Mouse (Mus musculus) midbrain, embryonic 14.5 days (tissue): ENCODE results near the gene Hist1h3e. TPM values are rescaled to one million over a fixed set of nuclear protein-coding genes. Genes with fewer than 3 reads are reported as not detected.
A peak's percentile ranks its signal among the peaks of the same experiment; 100 is the strongest.

Experiments used
- ATAC-seq: fragments of 200-750 bp; cut with Nextera tagmentation; 2 replicates; pipeline ENCODE4 v1.8.0; 2017; ENCODE audit warnings: moderate number of reproducible peaks, moderate library complexity; ENCODE audit not compliant: low FRiP score, low TSS enrichment
- DNase-seq: peaks from one replicate; pipeline ENCODE4 v3.0.0-alpha.2; 2015
- H3K27ac ChIP-seq: fragments of 300-500 bp; sonication (generic); replicated peaks from 2 replicates; pipeline ENCODE4 v1.5.1; 2014; ENCODE audit warnings: mild to moderate bottlenecking, low read depth, low read length, moderate library complexity
- H3K27me3 ChIP-seq: fragments of 300-500 bp; sonication (generic); 2 replicates; pipeline ENCODE4 v1.6.1; 2014; ENCODE audit warnings: low read length, control low read depth, mixed read lengths; ENCODE audit not compliant: control insufficient read depth, insufficient read depth
- H3K36me3 ChIP-seq: fragments of 300-500 bp; sonication (generic); 2 replicates; pipeline ENCODE4 v1.6.1; 2014; ENCODE audit warnings: low read length, control low read depth; ENCODE audit not compliant: control insufficient read depth, insufficient read depth
- H3K4me1 ChIP-seq: fragments of 300-500 bp; sonication (generic); 2 replicates; pipeline ENCODE4 v1.6.1; 2014; ENCODE audit warnings: mild to moderate bottlenecking, antibody characterized with exemption, low read length, control low read depth; ENCODE audit not compliant: control insufficient read depth, insufficient read depth
- H3K4me2 ChIP-seq: fragments of 300-500 bp; sonication (generic); 2 replicates; pipeline ENCODE4 v1.6.1; 2014; ENCODE audit warnings: mild to moderate bottlenecking, low read length, moderate library complexity
- H3K4me3 ChIP-seq: fragments of 300-500 bp; sonication (generic); replicated peaks from 2 replicates; pipeline ENCODE4 v1.5.1; 2014; ENCODE audit warnings: low read depth, low read length
- H3K9ac ChIP-seq: fragments of 300-500 bp; sonication (generic); replicated peaks from 2 replicates; pipeline ENCODE4 v1.6.1; 2014; ENCODE audit warnings: mild to moderate bottlenecking, low read length, moderate library complexity
- H3K9me3 ChIP-seq: fragments of 300-500 bp; sonication (generic); 2 replicates; pipeline ENCODE4 v1.6.1; 2016; ENCODE audit warnings: low read length, control low read depth, mixed read lengths; ENCODE audit not compliant: control insufficient read depth
- WGBS: fragments of 180-500 bp; shearing (Covaris S2); extraction: QIAGEN DNeasy Blood & Tissue Kit; methylation state at CpG from one replicate; pipeline ENCODE4 v1.1.7; 2014; 5-methylcytosine and 5-hydroxymethylcytosine counted together
- polyA plus RNA-seq: library from polyadenylated mRNA; unstranded; fragments of >200 nt; fragmentation: Nextera tagmentation; extraction: Ambion mirVana; gene quantifications from 2 replicates; pipeline ENCODE4 v1.2.1, GENCODE M21; 2014

The Hist1h3e gene
- polyA plus RNA-seq, 1 experiment from 2014 or later: 3.8 TPM

DNA sequence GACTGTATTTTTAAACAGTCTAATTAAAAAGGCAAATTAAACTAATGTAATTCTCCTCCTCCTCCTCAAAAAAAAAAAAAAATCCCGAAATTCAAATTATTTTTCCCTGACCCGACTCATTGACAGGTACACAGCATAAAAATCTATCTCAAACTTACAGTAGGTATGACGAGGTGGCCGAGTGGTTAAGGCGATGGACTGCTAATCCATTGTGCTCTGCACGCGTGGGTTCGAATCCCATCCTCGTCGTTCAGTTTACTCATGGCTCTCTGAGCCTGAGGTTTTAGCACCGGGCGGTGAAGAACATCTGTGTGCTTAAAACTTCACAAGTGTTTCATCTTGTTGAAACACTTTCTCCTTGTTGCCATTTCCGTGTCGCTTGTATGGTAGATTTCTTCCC is 40.5 kb downstream of the Hist1h3e start:
- under 1% methylated on average over 14 of the region's 14 CpGs for WGBS
- Histone ChIP-seq H3K27me3 (no peaks in the 10 kb centered on the region), H3K4me3 (no peak overlapping the region), H3K27ac (no peak overlapping the region), H3K4me1 (0 out of 2 replicates have a peak, but pooled peaks cover under 1% of the 10 kb centered on the region), H3K36me3 (no peaks in the 10 kb centered on the region), H3K9me3 (no peaks in the 10 kb centered on the region), H3K4me2 (peak overlapping the region; percentile 25), H3K9ac (no peak overlapping the region)
- no peak for ATAC-seq
- peak; percentile 80 for DNase-seq

DNA sequence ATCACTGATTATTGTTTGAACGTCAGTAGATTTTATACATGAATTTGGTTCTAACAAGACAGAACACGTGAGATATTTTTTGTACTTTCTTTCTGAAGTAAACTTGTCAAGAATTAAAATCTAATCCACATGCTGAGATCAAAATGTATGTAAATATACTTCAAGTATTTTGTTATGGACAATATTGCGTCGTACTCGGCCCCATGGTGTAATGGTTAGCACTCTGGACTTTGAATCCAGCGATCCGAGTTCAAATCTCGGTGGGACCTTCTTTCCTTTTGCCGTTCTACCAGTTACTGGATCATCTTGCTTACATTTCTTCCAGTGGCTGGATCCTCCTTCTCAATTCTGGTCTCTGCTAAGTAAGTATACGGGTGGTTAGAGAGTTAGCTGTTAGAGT is 42.8 kb downstream of the Hist1h3e start:
- Histone ChIP-seq H3K36me3 (no peaks in the 10 kb centered on the region), H3K4me1 (no peaks in the 10 kb centered on the region), H3K9me3 (no peaks in the 10 kb centered on the region), H3K9ac (no peak overlapping the region), H3K4me3 (peak overlapping the region; percentile 46), H3K27ac (no peak overlapping the region), H3K27me3 (no peaks in the 10 kb centered on the region), H3K4me2 (peak overlapping the region; percentile 85)
- WGBS: 1% methylated on average over 10 of the region's 10 CpGs
- peak; percentile 88 for DNase-seq
- peak; percentile 41; the same call in 1 of the 2 replicates for ATAC-seq

DNA sequence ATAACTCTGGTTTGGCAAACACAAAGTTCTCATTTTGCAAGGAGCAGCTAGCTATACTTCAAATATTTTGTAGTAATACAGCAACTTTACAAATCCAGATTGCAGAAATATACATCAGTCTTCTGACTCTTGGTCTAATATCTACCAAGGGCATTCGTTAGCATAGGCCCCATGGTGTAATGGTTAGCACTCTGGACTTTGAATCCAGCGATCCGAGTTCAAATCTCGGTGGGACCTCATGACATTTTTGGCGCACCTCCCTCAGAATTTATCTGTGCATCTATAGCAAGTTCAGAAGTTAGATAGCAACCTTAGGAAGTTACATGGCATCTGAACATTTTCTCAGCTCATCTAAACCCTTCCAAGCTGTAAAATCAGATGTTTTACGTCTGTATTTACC is 43.3 kb downstream of the Hist1h3e start:
- Histone ChIP-seq H3K9ac (no peak overlapping the region), H3K27me3 (no peaks in the 10 kb centered on the region), H3K4me1 (no peaks in the 10 kb centered on the region), H3K4me3 (peak overlapping the region; percentile 46), H3K36me3 (no peaks in the 10 kb centered on the region), H3K9me3 (no peaks in the 10 kb centered on the region), H3K27ac (no peak overlapping the region), H3K4me2 (peak overlapping the region; percentile 85)
- DNase-seq (peak; percentile 87), ATAC-seq (peak; percentile 31; the same call in 1 of the 2 replicates)
- WGBS: 0% methylated on average over 6 of the region's 6 CpGs

DNA sequence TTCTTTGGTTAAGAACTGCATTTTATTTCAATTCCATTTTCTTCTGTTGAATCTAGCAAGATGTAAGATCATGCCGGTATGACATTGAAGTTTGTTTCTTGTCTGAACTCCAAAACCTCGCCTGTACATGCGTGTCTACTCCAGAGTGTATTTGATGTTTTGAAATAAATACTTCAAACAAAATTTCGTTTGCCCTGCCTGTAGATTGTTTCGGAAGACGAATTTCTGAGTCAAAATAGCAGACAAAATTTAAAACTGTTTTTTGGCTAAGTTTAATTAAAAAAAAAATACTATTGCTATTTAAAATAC is 43.9 kb downstream of the Hist1h3e start:
- no peaks in the 10 kb centered on the region for H3K36me3 ChIP-seq
- DNase-seq: no peak
- H3K4me2 ChIP-seq: peak overlapping the region; percentile 85
- H3K27me3 ChIP-seq: no peaks in the 10 kb centered on the region
- no peaks in the 10 kb centered on the region for H3K4me1 ChIP-seq
- H3K9me3 ChIP-seq: no peaks in the 10 kb centered on the region
- under 1% methylated on average over 6 of the region's 6 CpGs for WGBS
- H3K27ac ChIP-seq: no peak overlapping the region
- peak overlapping the region; percentile 46 for H3K4me3 ChIP-seq
- no peak for ATAC-seq
- no peak overlapping the region for H3K9ac ChIP-seq

DNA sequence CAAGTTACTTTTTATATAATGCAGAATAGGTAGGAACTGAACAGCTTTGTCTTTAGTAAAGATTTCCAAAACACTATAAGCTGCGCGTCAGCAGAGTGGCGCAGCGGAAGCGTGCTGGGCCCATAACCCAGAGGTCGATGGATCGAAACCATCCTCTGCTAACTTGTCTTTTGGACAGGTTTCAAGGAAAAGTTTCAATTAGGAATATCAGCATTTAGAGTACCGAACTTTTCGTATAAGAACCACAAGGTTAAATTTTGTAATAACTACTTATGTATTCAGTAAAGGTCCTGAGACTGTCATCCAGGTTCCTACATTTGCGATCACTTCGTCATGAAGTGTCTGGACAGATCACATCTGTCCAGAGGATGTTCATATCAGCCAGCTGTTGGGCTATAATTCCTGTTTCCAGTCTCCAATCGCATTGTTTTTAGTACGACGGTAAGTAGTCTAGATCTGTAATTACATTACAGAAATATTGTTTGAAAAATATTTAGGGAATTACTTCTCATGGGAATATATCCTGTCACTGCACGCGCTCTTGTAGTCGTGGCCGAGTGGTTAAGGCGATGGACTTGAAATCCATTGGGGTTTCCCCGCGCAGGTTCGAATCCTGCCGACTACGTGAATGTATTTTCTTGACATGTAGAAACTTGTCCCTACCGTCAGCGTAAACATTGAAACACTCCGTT is 44.4 kb downstream of the Hist1h3e start:
- peak; percentile 91 for ATAC-seq
- WGBS: under 1% methylated on average over 27 of the region's 27 CpGs
- H3K27ac ChIP-seq: no peak overlapping the region

DNA sequence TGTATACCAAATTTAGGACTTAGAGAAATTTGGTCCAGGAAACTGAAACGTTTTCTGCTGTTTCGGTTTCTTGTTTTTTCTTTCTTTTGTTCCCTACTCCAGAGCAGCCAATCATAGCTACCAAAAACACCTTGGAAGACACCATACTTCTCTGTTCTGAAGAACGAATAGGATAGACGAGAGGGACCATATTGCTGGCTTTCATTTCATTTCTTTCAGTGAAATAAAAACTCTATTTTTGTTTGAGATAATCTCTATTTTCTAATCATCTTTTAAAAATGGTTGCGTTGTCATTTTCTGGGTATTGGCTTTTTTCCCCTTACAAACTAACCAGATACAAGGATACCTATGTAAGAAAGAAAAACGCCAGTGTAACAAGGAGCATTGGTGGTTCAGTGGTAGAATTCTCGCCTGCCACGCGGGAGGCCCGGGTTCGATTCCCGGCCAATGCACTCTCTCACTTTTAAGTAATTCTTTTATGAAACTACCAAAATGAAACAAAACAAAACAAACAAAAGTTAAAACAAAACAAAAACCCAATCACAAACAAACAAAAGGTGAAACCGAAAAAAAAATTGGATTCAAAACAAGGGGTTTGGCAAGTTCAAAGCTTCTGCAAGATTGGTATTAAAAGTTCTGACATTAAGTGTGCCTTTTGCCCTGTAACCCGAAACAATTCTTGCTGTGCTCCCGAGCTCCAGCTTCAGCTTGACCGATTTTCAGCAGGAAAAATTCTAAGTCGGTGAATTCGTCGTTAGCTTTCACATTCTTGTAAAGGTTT is 45.2 kb downstream of the Hist1h3e start:
- Histone ChIP-seq H3K9me3 (no peaks in the 10 kb centered on the region), H3K9ac (no peak overlapping the region), H3K4me2 (peak overlapping the region; percentile 85), H3K27ac (no peak overlapping the region), H3K27me3 (no peaks in the 10 kb centered on the region), H3K4me1 (no peaks in the 10 kb centered on the region), H3K36me3 (no peaks in the 10 kb centered on the region), H3K4me3 (peak overlapping the region; percentile 46)
- ATAC-seq (peak; percentile 78), DNase-seq (peak; percentile 93)
- under 1% methylated on average over 19 of the region's 19 CpGs for WGBS

More for the DNA sequence above, 44.4 kb downstream of the Hist1h3e start:
- H3K4me3 ChIP-seq: peak overlapping the region; percentile 46
- no peaks in the 10 kb centered on the region for H3K4me1 ChIP-seq
- H3K27me3 ChIP-seq: no peaks in the 10 kb centered on the region
- H3K9ac ChIP-seq: no peak overlapping the region
- H3K36me3 ChIP-seq: no peaks in the 10 kb centered on the region
- H3K9me3 ChIP-seq: no peaks in the 10 kb centered on the region
- DNase-seq: peak; percentile 90
- peak overlapping the region; percentile 85 for H3K4me2 ChIP-seq

DNA sequence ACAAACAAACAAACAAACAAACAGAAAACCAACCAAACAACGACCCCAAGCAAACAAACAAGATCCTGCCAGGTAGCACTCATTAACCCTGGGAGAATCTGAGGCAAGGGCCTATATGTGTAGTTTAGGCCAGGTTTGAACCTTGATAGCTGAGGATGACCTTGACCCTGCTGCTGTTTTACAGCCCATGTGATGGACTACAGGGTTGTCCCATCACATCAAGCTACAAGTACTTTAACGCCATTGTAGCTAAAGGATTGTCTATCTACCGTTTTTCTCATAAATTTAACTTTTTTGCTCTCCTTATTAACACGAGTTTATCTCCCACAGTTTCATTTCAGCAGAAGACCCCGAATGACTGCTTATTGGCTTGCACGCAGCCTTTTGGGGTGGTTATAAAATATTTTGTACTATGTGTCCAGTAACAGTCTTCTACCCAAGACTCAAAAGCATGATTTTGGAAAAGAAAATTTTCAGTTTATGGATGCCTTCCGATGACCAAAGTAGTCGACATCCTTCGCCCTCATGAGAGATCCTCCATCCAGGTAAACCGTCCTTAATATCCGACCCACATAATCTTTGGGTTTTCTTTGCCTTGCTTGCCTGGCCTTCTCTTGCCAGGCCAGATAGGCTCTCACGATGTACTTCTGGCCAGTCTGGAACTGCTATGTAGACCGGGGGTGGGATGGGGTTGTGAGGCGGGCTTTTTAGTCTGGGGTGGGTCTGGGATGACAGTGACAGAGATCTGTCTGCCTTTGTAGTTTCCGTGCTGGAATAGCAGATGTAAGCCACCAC is 46.1 kb downstream of the Hist1h3e start:
- Histone ChIP-seq H3K4me2 (peak overlapping the region; percentile 85), H3K27me3 (no peaks in the 10 kb centered on the region), H3K27ac (no peak overlapping the region), H3K36me3 (no peaks in the 10 kb centered on the region), H3K4me3 (peak overlapping the region; percentile 46), H3K9ac (no peak overlapping the region; the same call in 1 of the 2 replicates), H3K9me3 (no peaks in the 10 kb centered on the region), H3K4me1 (no peaks in the 10 kb centered on the region)
- WGBS: 53% methylated on average over 15 of the region's 15 CpGs
- ATAC-seq (no peak), DNase-seq (no peak)

DNA sequence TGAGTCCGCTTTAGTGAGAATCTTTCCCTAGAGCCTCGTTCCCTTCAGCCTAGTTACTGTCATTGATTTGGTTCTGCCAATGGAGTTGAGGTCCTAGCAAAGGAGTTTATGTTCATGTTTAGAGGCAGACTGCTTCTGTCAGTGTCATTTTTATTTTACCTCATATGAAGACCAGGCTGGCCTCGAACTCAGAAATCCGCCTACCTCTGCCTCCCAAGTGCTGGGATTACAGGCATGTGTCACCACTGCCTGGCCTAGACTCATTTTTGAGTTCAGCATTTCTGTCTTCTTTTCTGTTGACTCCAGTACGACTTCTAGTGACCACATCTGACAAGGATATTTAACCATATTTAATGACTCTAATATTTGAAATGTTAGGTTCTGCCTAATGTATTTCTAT is 46.9 kb downstream of the Hist1h3e start:
- DNase-seq: no peak
- H3K36me3 ChIP-seq: no peaks in the 10 kb centered on the region
- no peaks in the 10 kb centered on the region for H3K4me1 ChIP-seq
- H3K9ac ChIP-seq: no peak overlapping the region
- H3K27me3 ChIP-seq: no peaks in the 10 kb centered on the region
- no peak overlapping the region for H3K4me2 ChIP-seq
- no peak for ATAC-seq
- no peak overlapping the region for H3K4me3 ChIP-seq
- H3K27ac ChIP-seq: no peak overlapping the region
- H3K9me3 ChIP-seq: no peaks in the 10 kb centered on the region
- 74% methylated on average over 5 of the region's 5 CpGs for WGBS
